In the genomic region with DNA sequence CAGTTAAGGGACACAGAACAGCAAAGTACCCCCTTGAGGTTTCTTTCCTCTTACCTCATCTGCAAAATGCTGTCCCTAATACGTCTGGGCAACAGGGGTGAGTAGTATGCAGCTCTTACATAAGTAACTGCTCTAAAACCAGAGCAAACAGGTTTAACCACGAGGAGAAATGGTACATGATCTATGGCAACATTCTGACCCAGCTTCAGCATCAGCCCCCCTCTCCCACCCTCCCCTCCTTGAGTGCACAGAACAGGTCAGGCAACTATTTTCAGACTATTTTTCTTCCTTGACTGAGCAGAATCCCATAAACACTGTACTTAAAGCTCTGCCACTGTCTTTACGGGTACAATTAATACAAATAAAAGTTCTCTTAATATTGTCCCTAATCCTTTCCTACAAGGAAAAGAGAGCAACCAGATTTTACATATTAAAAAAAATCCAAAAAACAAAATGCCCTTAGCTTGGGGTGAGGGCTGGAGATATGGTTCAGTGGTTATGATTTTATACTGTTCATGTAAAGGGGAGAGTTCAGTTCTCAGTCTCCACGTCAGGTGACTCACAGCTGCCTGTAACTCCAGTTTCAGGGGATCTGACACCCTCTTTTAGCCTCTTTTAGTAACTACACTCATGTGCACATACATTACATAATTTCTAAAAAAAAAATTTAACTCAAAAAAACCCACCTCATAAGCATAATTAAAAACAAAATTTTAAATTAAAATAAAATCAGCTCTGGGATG, we compare ENCODE assay signal across 16 mouse cellular contexts.
"Had no signal": no experiment of that assay in that cellular context is flagged by ENCODE, and none has a peak within 500 bp of the region (broad histone marks: within the 10 kb centered on the region; RNA-seq: fewer than 3 reads in every experiment).

No protein-coding gene starts in this region.

- H3K4me2 ChIP-seq: limb, embryonic 12.5 days; liver, embryonic 13.5 days; midbrain, embryonic 12.5 days; neural tube, embryonic 13.5 days had no signal

- H3K27ac ChIP-seq: left cerebral cortex, adult 2 months; limb, embryonic 12.5 days; liver, embryonic 13.5 days; macrophage; midbrain, embryonic 12.5 days; neural tube, embryonic 13.5 days had no signal

- H3K27me3 ChIP-seq: limb, embryonic 12.5 days; liver, embryonic 13.5 days; midbrain, embryonic 12.5 days; neural tube, embryonic 13.5 days had no signal

- ATAC-seq: intestine, embryonic 16.5 days; liver, postnatal 0 days; midbrain, embryonic 16.5 days had no signal

- H3K4me1 ChIP-seq: liver, embryonic 13.5 days; megakaryocyte, embryonic 14.5 days; midbrain, embryonic 12.5 days; neural tube, embryonic 13.5 days had no signal

- H3K9me3 ChIP-seq: limb, embryonic 12.5 days; liver, embryonic 13.5 days; midbrain, embryonic 12.5 days; neural tube, embryonic 13.5 days had no signal

- H3K9ac ChIP-seq: limb, embryonic 12.5 days; liver, embryonic 13.5 days; liver, postnatal 0 days; midbrain, embryonic 12.5 days; neural tube, embryonic 13.5 days had no signal

- H3K4me3 ChIP-seq: left cerebral cortex, adult 2 months; limb, embryonic 12.5 days; liver, embryonic 13.5 days; megakaryocyte, embryonic 14.5 days; midbrain, embryonic 12.5 days; neural tube, embryonic 13.5 days had no signal

- DNase-seq: kidney, adult 9 months; liver; liver, embryonic 13.5 days; liver, postnatal 0 days; retina, postnatal 1 day; right cerebral cortex, postnatal 14 days; thymus, adult 18-20 months; thymus, postnatal 14 days had no signal

- H3K36me3 ChIP-seq: limb, embryonic 12.5 days; liver, embryonic 13.5 days; midbrain, embryonic 12.5 days; neural tube, embryonic 13.5 days had no signal
